Mouse (Mus musculus) intestine, postnatal 0 days (tissue): ENCODE measurements around the gene Aipl1. TPM values are rescaled to one million over a fixed set of nuclear protein-coding genes. Genes with fewer than 3 reads are reported as not detected.
"Not testable (repeated sequence)": the region's sequence is repeated elsewhere in the genome, so short reads cannot be mapped to it uniquely, and the experiment has no call there.

Source experiments
- ATAC-seq: fragments of 200-750 bp; cut with Nextera tagmentation; 2 replicates; pipeline ENCODE4 v1.8.0; 2017; ENCODE audit warnings: mild to moderate bottlenecking, moderate TSS enrichment, moderate library complexity
- H3K27ac ChIP-seq: fragments of 300-500 bp; sonication (generic); 2 replicates; pipeline ENCODE4 v1.5.1; 2014; ENCODE audit warnings: mild to moderate bottlenecking, low read depth, low read length, moderate library complexity
- H3K27me3 ChIP-seq: fragments of 300-500 bp; sonication (generic); replicated peaks from 2 replicates; pipeline ENCODE4 v1.6.1; 2014; ENCODE audit warnings: low read length, mixed read lengths; ENCODE audit not compliant: control insufficient read depth, insufficient read depth
- H3K36me3 ChIP-seq: fragments of 300-500 bp; sonication (generic); 2 replicates; pipeline ENCODE4 v1.6.1; 2014; ENCODE audit warnings: mild to moderate bottlenecking, moderate library complexity; ENCODE audit not compliant: control insufficient read depth, insufficient read depth
- H3K4me1 ChIP-seq: fragments of 300-500 bp; sonication (generic); replicated peaks from 2 replicates; pipeline ENCODE4 v1.6.1; 2014; ENCODE audit warnings: antibody characterized with exemption, low read length, mixed read lengths; ENCODE audit not compliant: control insufficient read depth, insufficient read depth
- H3K4me2 ChIP-seq: fragments of 300-500 bp; sonication (generic); replicated peaks from 2 replicates; pipeline ENCODE4 v1.6.1; 2014; ENCODE audit warnings: low read depth, mild to moderate bottlenecking, moderate library complexity
- H3K4me3 ChIP-seq: fragments of 300-500 bp; sonication (generic); 2 replicates; pipeline ENCODE4 v1.5.1; 2014; ENCODE audit warnings: low read depth, low read length
- H3K9ac ChIP-seq: fragments of 300-500 bp; sonication (generic); 2 replicates; pipeline ENCODE4 v1.6.1; 2014; ENCODE audit warnings: mild to moderate bottlenecking, low read depth, low read length
- H3K9me3 ChIP-seq: fragments of 300-500 bp; sonication (generic); 2 replicates; pipeline ENCODE4 v1.6.1; 2016; ENCODE audit warnings: mixed run types; ENCODE audit not compliant: control insufficient read depth
- CTCF ChIP-seq: sonication (generic); IDR thresholded peaks from 2 replicates; pipeline ENCODE4 v1.5.1; 2016; ENCODE audit warnings: low read depth, mild to moderate bottlenecking, control low read depth, antibody characterized with exemption, moderate library complexity
- WGBS: fragments of 180-500 bp; shearing (Covaris S2); extraction: QIAGEN DNeasy Blood & Tissue Kit; methylation state at CpG from one replicate; pipeline ENCODE4 v1.1.7; 2014; 5-methylcytosine and 5-hydroxymethylcytosine counted together
- polyA plus RNA-seq: library from polyadenylated mRNA; unstranded; fragments of >200 nt; fragmentation: Nextera tagmentation; extraction: Ambion mirVana; gene quantifications from 2 replicates; pipeline ENCODE4 v1.2.1, GENCODE M21; 2015

The Aipl1 gene
- polyA plus RNA-seq, 1 experiment from 2014 or later: 0.10 TPM

GRCm38 (mm10) chr11:72000194-72000593 is 37.1 kb downstream of the Aipl1 start:
- no peak for ATAC-seq
- Histone ChIP-seq H3K27ac (no peak overlapping the region), H3K4me3 (no peak overlapping the region), H3K9ac (no peak overlapping the region), H3K9me3 (no peaks in the 10 kb centered on the region), H3K4me2 (no peak overlapping the region), H3K27me3 (no peaks in the 10 kb centered on the region), H3K36me3 (no peaks in the 10 kb centered on the region), H3K4me1 (0 out of 2 replicates have a peak, but pooled peaks cover 2% of the 10 kb centered on the region)
- WGBS: 87% methylated on average over 6 of the region's 6 CpGs
- no peak for TF ChIP-seq CTCF

- Histone ChIP-seq H3K4me2 (peak overlapping the region; percentile 44; the same call in 1 of the 2 replicates), H3K27me3 (no peaks in the 10 kb centered on the region), H3K4me3 (no peak overlapping the region), H3K36me3 (no peaks in the 10 kb centered on the region), H3K9ac (no peak overlapping the region), H3K4me1 (0 out of 2 replicates have a peak, but pooled peaks cover 2% of the 10 kb centered on the region), H3K9me3 (no peaks in the 10 kb centered on the region), H3K27ac (no peak overlapping the region)
- no peak for TF ChIP-seq CTCF
- 23% methylated on average over 11 of the region's 11 CpGs for WGBS
- no peak for ATAC-seq
These were observed 40.5 kb downstream of the Aipl1 start for GRCm38 (mm10) chr11:71996805-71997204.

- Histone ChIP-seq H3K4me2 (peak overlapping the region; percentile 44), H3K36me3 (no peaks in the 10 kb centered on the region), H3K4me3 (no peak overlapping the region), H3K27me3 (no peaks in the 10 kb centered on the region), H3K9me3 (no peaks in the 10 kb centered on the region), H3K27ac (no peak overlapping the region), H3K4me1 (0 out of 2 replicates have a peak, but pooled peaks cover 2% of the 10 kb centered on the region), H3K9ac (no peak overlapping the region)
- 25% methylated on average over 9 of the region's 9 CpGs for WGBS
- TF ChIP-seq CTCF: no peak
- no peak for ATAC-seq
These were observed 41.3 kb downstream of the Aipl1 start for GRCm38 (mm10) chr11:71995968-71996511.

- H3K4me1 ChIP-seq: 0 out of 2 replicates have a peak, but pooled peaks cover 2% of the 10 kb centered on the region
These were observed 44.9 kb downstream of the Aipl1 start for GRCm38 (mm10) chr11:71992438-71992837.

GRCm38 (mm10) chr11:71991541-71991940 is 45.8 kb downstream of the Aipl1 start:
- 13% methylated on average over 5 of the region's 5 CpGs for WGBS

More at GRCm38 (mm10) chr11:71992438-71992837, 44.9 kb downstream of the Aipl1 start:
- no peak for ATAC-seq
- Histone ChIP-seq H3K36me3 (no peaks in the 10 kb centered on the region), H3K9me3 (no peaks in the 10 kb centered on the region), H3K4me3 (no peak overlapping the region), H3K27me3 (no peaks in the 10 kb centered on the region), H3K27ac (no peak overlapping the region), H3K4me2 (no peak overlapping the region), H3K9ac (no peak overlapping the region)
- TF ChIP-seq CTCF: no peak
- WGBS: 83% methylated on average over 12 of the region's 12 CpGs

GRCm38 (mm10) chr11:71989407-71989806 is 47.9 kb downstream of the Aipl1 start:
- not testable (repeated sequence) for H3K4me1 ChIP-seq, H3K27me3 ChIP-seq, ATAC-seq, H3K4me3 ChIP-seq, H3K9me3 ChIP-seq, H3K36me3 ChIP-seq, H3K9ac ChIP-seq, H3K27ac ChIP-seq, H3K4me2 ChIP-seq
- WGBS: 73% methylated on average over 5 of the region's 5 CpGs

More at GRCm38 (mm10) chr11:71991541-71991940, 45.8 kb downstream of the Aipl1 start:
- H3K4me1 ChIP-seq: 0 out of 2 replicates have a peak, but pooled peaks cover 2% of the 10 kb centered on the region
- no peak overlapping the region for H3K4me2 ChIP-seq
- no peak overlapping the region for H3K27ac ChIP-seq
- H3K27me3 ChIP-seq: no peaks in the 10 kb centered on the region
- TF ChIP-seq CTCF: peak; percentile 81
- H3K4me3 ChIP-seq: no peak overlapping the region
- no peak overlapping the region for H3K9ac ChIP-seq
- H3K9me3 ChIP-seq: no peaks in the 10 kb centered on the region
- H3K36me3 ChIP-seq: no peaks in the 10 kb centered on the region
- no peak for ATAC-seq
